Mouse (Mus musculus) left cerebral cortex, postnatal 4 days (tissue): ENCODE measurements around the gene Ccdc40. TPM values are rescaled to one million over a fixed set of nuclear protein-coding genes. Genes with fewer than 3 reads are reported as not detected.

ENCODE experiments used
- DNase-seq: peaks from one replicate; pipeline ENCODE4 v3.0.0-alpha.2; 2022
- intact Hi-C: fragments of 180-260 bp; cut with DNase I; formaldehyde crosslinking; loops from one replicate; pipeline ENCODE4 v1.15.1; 2025
- total RNA-seq, 2 experiments: library from RNA; stranded (reverse); gene quantifications; 2 replicates each; pipeline ENCODE4 v1.2.3; 2021

The Ccdc40 gene
- total RNA-seq, 2 experiments from 2014 or later = 7.3 to 8.5 TPM

GRCm38 (mm10) chr11:119206562-119206961 lies 21.8 kb upstream of the Ccdc40 start:
- intact Hi-C loops = no loop called here
- DNase-seq = peak; percentile 82

DNA sequence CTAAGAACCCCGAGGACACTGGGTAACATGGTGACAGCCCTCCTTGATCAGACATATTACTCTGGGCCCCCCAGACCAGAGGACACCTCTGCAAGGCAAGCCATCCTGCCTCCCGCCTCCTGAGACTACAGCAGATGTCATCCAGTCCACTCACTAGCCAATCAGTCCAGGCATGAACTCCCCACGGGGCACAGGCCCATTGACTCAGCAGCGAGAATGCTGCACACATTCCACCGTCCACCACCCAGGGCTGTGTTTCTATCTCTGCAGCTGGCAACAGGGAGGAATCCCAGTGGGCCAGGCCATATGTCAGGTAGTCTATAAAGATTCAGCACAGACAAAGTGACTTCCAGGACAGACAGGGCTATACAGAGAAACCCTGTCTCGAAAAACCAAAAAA lies 20.4 kb upstream of the Ccdc40 start:
- intact Hi-C loops = no loop called here
- peak; percentile 61 for DNase-seq

- intact Hi-C loops = no loop called here
- DNase-seq = peak; percentile 63
Measured at GRCm38 (mm10) chr11:119208870-119209370, 19.5 kb upstream of the Ccdc40 start.

DNA sequence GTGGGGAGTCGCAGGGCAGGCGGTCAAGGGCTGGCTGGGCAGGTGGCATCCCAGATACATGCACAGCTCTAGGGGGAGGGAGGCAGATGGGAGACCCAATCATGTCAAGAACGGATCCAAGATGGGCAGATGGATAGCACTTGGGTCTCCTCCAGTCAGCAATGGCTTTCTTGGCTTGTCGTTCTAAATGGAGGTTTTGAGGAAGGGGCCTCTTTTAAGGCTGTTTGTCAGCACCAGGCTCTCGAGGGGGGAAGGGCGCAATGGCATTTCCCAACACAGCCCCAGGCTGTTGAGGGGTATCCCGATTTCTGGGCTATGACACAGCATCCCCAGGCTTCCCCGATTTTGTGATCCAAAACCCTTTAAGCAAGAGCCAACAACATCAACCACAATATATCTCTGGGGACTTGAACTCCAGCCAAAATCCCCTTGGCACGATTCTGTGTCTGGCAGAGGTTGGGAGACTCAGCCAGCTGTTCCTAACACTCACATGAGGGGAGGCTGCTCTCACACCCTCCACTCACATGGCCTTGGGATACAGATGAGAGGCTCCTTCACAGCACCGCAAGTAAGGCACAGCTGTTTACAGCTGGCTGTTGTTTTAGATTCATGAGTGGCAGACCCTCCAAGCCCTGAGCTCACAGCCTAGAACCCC lies 18.9 kb upstream of the Ccdc40 start:
- peak; percentile 92 for DNase-seq
- intact Hi-C loops = no loop called here

DNA sequence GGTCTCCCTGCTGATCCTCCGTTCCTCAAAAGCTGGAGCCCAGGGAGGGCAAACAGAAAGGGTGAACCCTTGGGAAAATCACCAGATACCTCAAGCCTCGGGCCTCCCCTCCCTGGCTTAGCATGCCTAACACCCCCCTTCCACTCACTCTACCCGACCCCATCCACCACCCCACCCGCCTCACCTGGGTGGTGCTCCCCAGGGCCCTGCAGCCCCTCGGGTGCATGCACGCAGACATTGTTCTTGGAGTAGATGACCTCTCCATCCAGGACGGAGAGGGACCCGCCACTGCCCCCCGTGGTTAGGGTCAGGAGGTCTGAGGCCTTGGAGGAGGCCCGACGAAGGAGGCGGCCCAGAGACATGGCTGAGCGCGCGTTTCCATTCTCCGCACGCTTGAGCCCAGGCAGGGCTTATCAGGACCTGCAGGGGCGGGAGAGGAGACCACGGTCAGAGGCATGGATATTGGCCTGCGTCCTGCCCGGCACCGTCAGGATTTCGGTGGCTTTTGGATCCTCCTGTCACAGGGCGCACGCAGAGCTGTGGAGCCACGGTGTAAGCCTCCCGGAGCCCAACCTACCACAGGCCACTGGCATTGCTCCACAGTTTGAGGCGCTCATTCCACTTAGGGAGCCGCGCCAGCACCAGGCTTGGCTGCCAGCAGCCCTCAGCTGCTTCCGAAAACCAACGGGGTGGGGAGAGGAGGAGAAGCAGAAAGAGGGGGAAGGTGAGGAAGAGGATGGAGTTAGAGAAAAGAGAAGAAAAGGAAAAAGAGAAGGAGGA lies 17.9 kb upstream of the Ccdc40 start:
- DNase-seq = peak; percentile 94
- intact Hi-C loops = no loop called here

GRCm38 (mm10) chr11:119211604-119212309 lies 16.6 kb upstream of the Ccdc40 start:
- peak; percentile 41 for DNase-seq

DNA sequence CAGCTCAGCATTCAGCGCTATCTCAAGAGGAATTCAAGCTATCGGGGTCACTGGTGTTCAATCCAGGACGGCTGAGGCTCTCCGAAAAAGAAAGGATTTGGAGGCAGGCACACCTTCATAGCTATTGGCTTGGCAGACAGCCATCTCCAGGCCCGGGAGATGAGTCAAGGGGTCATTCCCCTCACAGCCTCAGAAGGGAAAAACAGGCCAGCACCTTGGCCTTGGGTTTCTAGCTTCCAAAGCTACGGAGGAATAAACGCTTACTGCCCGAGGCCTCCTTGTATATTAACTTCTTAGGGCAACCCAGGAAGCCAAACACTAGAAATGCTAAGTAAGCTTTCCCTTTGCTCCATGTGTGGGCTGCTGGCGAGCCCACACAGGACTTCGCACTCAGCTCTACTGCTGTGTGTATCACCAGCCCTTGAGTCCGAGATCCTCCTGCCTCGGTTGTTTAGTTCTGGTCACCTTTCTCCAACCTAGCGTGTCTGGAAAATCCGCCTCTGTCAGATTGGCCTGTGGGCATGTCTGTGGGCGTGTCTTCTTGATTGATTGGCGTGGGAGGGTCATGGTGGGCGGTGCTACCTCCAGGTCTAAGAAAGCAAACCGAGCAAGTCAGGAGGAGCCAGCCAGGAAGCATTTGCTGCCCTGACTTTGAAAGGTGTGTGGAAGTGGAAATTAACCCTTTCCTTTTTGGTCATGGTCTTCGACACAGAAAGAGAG lies 15.0 kb upstream of the Ccdc40 start:
- DNase-seq = no peak
- intact Hi-C loops = no loop called here

More at GRCm38 (mm10) chr11:119211604-119212309, 16.6 kb upstream of the Ccdc40 start:
- intact Hi-C loops = no loop called here

DNA sequence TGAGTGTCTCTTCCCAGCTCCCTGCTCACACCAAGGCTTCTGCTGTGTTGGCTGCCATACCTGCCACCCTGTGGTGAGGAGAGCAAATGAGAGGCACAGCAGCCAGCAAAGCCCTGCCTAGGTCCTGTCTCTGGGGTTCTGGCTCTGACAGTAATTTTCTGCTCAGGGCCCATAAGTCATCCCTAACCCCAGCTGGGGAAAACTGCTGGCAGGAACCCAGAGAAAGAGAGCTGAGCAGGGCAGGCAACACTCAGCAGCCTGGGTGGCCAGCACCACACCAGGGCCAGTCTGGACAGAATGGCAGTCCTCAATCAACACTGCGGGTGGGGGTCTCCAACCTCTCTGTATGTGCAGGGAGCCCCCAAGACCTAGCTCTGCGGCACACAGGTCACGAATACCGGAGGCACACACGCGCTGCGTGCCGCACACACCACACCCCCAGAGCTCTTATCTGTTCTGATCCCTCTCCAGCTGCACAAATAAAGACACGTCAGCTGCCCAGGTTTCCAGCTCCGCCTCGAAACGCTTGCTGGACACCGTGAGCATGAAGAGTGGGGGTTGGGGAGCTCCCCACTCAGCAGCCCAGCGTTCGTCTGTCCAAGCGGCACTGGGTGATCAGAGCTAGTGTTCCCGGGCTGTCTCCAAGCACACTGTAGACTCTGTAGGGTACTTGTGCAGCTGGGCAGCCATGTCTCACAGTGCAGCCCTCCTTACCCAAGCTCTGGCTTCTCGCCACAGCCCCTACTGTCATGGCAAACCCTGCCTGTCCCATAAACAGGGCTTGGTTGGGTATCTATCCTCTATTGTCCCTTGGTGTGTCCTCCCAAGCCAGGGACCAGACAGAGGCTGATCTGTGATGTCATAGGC lies 13.1 kb upstream of the Ccdc40 start:
- intact Hi-C loops = no loop called here
- DNase-seq = peak; percentile 91

- DNase-seq = peak; percentile 95
- intact Hi-C loops = no loop called here
Measured at GRCm38 (mm10) chr11:119215905-119216507, 12.4 kb upstream of the Ccdc40 start.

GRCm38 (mm10) chr11:119217861-119218260 lies 10.5 kb upstream of the Ccdc40 start:
- no peak for DNase-seq
- intact Hi-C loops = no loop called here

DNA sequence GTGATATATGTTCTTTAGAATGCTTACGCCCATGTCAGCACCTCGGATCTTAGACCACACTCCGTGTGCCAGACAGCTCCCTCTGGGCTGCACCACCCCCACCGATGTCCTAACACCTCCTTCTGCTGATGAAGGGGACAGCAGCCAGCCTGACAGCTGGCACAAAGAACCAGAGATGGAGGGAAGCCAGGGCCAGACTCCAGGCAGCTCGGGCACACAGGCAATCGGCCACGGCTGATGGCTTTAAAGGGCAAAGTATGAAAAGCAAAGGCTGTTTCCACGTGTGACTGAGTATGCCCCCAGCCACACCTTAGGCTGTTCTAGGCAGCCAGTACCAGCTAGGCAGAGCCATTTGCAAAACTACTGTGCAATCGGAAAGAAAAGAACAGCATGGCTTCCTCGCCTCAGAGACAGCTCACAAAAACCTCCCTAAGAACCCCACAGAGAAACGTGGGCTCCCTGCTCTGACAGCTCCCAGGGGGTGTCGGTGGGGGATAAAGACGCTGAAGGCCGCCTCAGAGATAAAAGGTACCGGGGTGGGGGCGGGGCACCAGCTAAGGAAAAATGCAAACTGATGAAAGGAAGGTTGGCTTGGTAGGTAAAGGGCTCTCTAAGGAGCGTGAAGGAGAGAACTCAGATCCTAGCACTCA lies 8.4 kb upstream of the Ccdc40 start:
- intact Hi-C loops = no loop called here
- peak; percentile 94 for DNase-seq

DNA sequence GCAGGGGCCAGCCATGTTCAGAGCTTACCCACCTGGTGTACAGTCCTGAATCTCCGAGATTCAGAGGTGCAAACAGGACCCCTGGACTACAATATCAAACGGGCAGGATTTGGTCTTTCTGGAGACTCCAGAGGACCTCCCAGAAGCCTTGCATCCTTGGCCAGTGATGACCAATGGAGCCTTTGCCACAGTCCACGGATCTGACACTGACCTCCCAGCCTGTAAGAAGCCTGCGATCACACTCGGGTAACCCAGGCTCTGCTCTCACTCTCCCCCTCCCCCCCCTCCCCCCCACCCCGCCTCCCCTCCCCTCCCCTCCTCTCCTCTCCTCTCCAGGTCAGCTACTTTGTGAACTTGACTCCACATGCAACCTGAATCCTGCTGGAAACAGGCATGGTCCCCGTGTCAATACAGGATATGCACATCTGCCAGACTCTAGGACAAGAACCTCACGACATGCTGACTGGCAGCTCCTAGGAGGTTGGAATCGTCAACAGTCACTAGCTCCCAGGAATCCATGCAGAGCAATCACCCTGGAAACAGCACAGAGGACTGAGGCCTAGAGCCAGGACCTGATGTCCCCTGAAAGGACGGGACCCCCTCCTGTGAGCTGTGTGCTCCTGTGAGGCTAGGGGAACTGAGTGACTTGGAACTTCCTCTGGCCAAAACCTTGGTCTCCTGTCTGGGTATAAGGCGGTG lies 6.4 kb upstream of the Ccdc40 start:
- peak; percentile 43 for DNase-seq
- intact Hi-C loops = no loop called here

- intact Hi-C loops = no loop called here
- DNase-seq = peak; percentile 78
Measured at GRCm38 (mm10) chr11:119223124-119223890, 5.1 kb upstream of the Ccdc40 start.

DNA sequence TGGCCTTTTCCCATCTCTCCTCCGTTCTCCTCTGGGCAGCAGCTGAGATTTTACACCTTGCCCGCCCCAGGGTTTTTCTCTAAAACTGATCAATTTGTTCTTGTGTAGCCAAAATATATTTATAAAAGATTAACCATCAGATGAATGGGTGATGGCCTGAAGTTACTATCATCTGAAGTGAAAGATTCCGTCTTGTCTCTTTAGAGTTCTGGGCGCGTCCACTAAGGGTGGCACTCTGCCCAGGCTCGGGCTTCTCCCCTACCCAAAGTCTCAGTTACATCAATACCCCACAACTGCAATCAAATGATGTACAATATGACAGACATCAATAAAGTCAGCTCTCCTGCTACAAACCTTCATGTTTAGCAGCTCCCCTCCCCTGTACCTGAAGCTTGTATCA lies 3.4 kb upstream of the Ccdc40 start:
- intact Hi-C loops = no loop called here
- no peak for DNase-seq

DNA sequence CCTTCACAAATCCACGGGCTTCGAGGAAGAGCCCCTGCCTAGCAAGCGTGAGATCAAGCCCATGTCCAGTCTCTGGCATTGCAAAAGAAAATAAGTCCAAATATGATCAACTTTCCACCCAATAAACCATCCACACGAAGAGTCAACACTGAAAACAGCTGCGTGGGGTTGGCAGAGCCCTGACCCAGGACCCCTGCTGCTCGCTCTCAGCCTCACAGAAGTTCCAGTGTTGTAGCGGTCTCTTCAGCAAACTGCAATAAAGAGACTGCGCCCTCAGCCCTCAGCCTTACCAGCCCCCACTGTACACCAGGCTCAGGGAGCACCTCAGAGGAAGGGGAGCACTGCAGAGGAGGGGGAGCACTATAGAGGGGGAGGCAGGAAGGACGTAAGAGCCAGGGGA lies 2.7 kb upstream of the Ccdc40 start:
- intact Hi-C loops = no loop called here
- no peak for DNase-seq

GRCm38 (mm10) chr11:119227591-119227990 lies 781 bp upstream of the Ccdc40 start:
- DNase-seq = no peak
- intact Hi-C loops = no loop called here

GRCm38 (mm10) chr11:119228846-119229626 lies 664 bp downstream of the Ccdc40 start:
- intact Hi-C loops = no loop called here
- DNase-seq = peak; percentile 79
